Mouse (Mus musculus): ENCODE results near the gene Fam57b.
"Not testable (repeated sequence)": the region's sequence is repeated elsewhere in the genome, so short reads cannot be mapped to it uniquely, and the experiment has no call there.

Fam57b gene

DNA sequence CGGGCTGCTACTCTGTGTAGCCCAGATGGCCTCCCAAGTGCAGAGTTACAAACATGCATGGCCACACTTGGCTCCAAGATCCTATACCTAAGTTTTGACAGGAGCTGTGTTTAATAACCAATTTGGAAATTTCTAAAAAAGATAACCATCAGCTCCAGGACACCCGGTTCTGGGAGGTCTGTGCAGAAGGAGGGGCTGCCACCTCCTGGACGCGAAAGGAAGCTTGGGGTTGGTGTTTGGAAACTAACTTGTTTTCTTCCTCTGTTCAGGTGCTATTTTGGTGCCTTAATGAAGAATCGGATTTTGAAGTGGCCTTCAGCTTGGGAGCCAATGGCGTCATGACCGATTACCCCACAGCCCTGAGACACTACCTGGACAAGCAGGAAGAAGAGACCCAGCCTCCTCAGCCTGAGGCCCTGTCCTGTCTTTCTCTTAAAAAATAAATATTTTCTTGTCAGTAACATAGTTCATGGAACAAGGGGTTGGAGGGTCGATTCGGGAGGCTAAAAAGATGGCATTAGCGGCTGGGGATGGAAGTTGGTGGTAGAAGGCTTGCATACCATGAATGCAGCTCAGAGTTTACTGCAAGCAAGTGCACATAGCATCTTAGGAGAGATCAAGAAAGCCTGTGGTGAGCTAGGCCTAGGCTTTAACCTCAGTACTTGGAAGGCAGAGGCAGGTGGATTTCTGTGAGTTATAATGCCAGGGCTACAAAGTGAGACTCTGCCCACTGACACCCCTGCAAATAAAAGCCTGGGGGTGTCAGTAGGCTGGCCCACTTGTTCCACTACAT lies 22.1 kb upstream of the Fam57b start:
- Histone ChIP-seq H3K4me3 (replicated peaks; ENCODE audit: low read length) (peak overlapping the region; percentile 85), H3K9me3 (ENCODE audit: low read length) (no peaks in the 10 kb centered on the region), H3K4me1 (replicated peaks; ENCODE audit: low read depth, low read length) (peaks cover 88% of the 10 kb centered on the region), H3K27me3 (ENCODE audit: insufficient read depth, low read length) (no peaks in the 10 kb centered on the region), H3K36me3 (ENCODE audit: insufficient read depth, low read length) (peaks cover 37% of the 10 kb centered on the region)
- TF ChIP-seq NANOG (IDR thresholded peaks at IDR 0.05; ENCODE audit: borderline replicate concordance, low read length) (no peak), POU5F1 (IDR thresholded peaks at IDR 0.05; ENCODE audit: borderline replicate concordance, low read length) (no peak), CTCF (conservative IDR thresholded peaks at IDR 0.05; ENCODE audit: low read length) (no peak)

GRCm38 (mm10) chr7:126775978-126776234 lies 21.6 kb upstream of the Fam57b start:
- no peaks in the 10 kb centered on the region for H3K9me3 ChIP-seq (ENCODE audit: low read length)
- H3K27me3 ChIP-seq (ENCODE audit: insufficient read depth, low read length): no peaks in the 10 kb centered on the region
- TF ChIP-seq NANOG (IDR thresholded peaks at IDR 0.05; ENCODE audit: borderline replicate concordance, low read length): no peak
- TF ChIP-seq POU5F1 (IDR thresholded peaks at IDR 0.05; ENCODE audit: borderline replicate concordance, low read length): no peak
- TF ChIP-seq CTCF (conservative IDR thresholded peaks at IDR 0.05; ENCODE audit: low read length): no peak
- H3K4me3 ChIP-seq (replicated peaks; ENCODE audit: low read length): peak overlapping the region; percentile 85
- peaks cover 35% of the 10 kb centered on the region for H3K36me3 ChIP-seq (ENCODE audit: insufficient read depth, low read length)
- H3K4me1 ChIP-seq (replicated peaks; ENCODE audit: low read depth, low read length): peaks cover 87% of the 10 kb centered on the region

GRCm38 (mm10) chr7:126776598-126777057 lies 20.8 kb upstream of the Fam57b start, which contains the start of gene Ypel3:
Gene Ypel3 (plus strand): TSS chr7:126776955.
- H3K9me3 ChIP-seq (ENCODE audit: low read length): no peaks in the 10 kb centered on the region
- peak within 1 kb of the TSS; percentile 85 for H3K4me3 ChIP-seq (replicated peaks; ENCODE audit: low read length)
- H3K36me3 ChIP-seq (ENCODE audit: insufficient read depth, low read length): peaks cover 35% of the 10 kb centered on the region
- H3K4me1 ChIP-seq (replicated peaks; ENCODE audit: low read depth, low read length): peaks cover 88% of the 10 kb centered on the region
- H3K27me3 ChIP-seq (ENCODE audit: insufficient read depth, low read length): no peaks in the 10 kb centered on the region
- no peak for TF ChIP-seq CTCF (conservative IDR thresholded peaks at IDR 0.05; ENCODE audit: low read length)
- TF ChIP-seq POU5F1 (IDR thresholded peaks at IDR 0.05; ENCODE audit: borderline replicate concordance, low read length): no peak
- TF ChIP-seq NANOG (IDR thresholded peaks at IDR 0.05; ENCODE audit: borderline replicate concordance, low read length): no peak

GRCm38 (mm10) chr7:126777476-126777875 lies 20.0 kb upstream of the Fam57b start:
- H3K4me3 ChIP-seq (replicated peaks; ENCODE audit: low read length): peak overlapping the region; percentile 85
- H3K9me3 ChIP-seq (ENCODE audit: low read length): no peaks in the 10 kb centered on the region
- peaks cover 43% of the 10 kb centered on the region for H3K36me3 ChIP-seq (ENCODE audit: insufficient read depth, low read length)
- no peaks in the 10 kb centered on the region for H3K27me3 ChIP-seq (ENCODE audit: insufficient read depth, low read length)
- H3K4me1 ChIP-seq (replicated peaks; ENCODE audit: low read depth, low read length): peaks cover 90% of the 10 kb centered on the region
- TF ChIP-seq CTCF (conservative IDR thresholded peaks at IDR 0.05; ENCODE audit: low read length) (no peak), NANOG (IDR thresholded peaks at IDR 0.05; ENCODE audit: borderline replicate concordance, low read length) (no peak), POU5F1 (IDR thresholded peaks at IDR 0.05; ENCODE audit: borderline replicate concordance, low read length) (no peak)

- Histone ChIP-seq H3K4me3 (replicated peaks; ENCODE audit: low read length) (peak overlapping the region; percentile 85), H3K4me1 (replicated peaks; ENCODE audit: low read depth, low read length) (peaks cover 90% of the 10 kb centered on the region), H3K27me3 (ENCODE audit: insufficient read depth, low read length) (no peaks in the 10 kb centered on the region), H3K36me3 (ENCODE audit: insufficient read depth, low read length) (peaks cover 50% of the 10 kb centered on the region), H3K9me3 (ENCODE audit: low read length) (no peaks in the 10 kb centered on the region)
- TF ChIP-seq CTCF (conservative IDR thresholded peaks at IDR 0.05; ENCODE audit: low read length) (no peak), NANOG (IDR thresholded peaks at IDR 0.05; ENCODE audit: borderline replicate concordance, low read length) (no peak), POU5F1 (IDR thresholded peaks at IDR 0.05; ENCODE audit: borderline replicate concordance, low read length) (no peak)
These were observed 19.3 kb upstream of the Fam57b start for GRCm38 (mm10) chr7:126778147-126778546.

DNA sequence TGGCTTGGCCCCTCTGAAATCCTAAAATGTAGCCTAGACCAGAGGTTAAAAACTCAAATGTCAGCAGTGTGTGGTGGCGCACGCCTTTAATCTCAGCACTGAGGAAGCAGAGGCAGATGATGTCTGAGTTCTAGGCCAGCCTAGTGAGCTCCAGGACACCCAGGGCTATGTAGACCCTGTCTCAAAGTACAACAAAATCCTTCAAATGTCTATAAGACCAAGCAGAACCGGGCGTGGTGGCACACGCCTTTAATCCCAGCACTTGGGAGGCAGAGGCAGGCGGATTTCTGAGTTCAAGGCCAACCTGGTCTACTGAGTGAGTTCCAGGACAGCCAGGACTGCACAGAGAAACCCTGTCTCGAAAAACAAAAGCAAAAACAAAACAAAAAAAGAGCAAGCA lies 18.4 kb upstream of the Fam57b start:
- Histone ChIP-seq H3K4me1 (replicated peaks; ENCODE audit: low read depth, low read length) (peaks cover 84% of the 10 kb centered on the region), H3K36me3 (ENCODE audit: insufficient read depth, low read length) (peaks cover 51% of the 10 kb centered on the region)
- H3K9me3 ChIP-seq (ENCODE audit: low read length); H3K27me3 ChIP-seq (ENCODE audit: insufficient read depth, low read length); H3K4me3 ChIP-seq (replicated peaks; ENCODE audit: low read length): not testable (repeated sequence)

DNA sequence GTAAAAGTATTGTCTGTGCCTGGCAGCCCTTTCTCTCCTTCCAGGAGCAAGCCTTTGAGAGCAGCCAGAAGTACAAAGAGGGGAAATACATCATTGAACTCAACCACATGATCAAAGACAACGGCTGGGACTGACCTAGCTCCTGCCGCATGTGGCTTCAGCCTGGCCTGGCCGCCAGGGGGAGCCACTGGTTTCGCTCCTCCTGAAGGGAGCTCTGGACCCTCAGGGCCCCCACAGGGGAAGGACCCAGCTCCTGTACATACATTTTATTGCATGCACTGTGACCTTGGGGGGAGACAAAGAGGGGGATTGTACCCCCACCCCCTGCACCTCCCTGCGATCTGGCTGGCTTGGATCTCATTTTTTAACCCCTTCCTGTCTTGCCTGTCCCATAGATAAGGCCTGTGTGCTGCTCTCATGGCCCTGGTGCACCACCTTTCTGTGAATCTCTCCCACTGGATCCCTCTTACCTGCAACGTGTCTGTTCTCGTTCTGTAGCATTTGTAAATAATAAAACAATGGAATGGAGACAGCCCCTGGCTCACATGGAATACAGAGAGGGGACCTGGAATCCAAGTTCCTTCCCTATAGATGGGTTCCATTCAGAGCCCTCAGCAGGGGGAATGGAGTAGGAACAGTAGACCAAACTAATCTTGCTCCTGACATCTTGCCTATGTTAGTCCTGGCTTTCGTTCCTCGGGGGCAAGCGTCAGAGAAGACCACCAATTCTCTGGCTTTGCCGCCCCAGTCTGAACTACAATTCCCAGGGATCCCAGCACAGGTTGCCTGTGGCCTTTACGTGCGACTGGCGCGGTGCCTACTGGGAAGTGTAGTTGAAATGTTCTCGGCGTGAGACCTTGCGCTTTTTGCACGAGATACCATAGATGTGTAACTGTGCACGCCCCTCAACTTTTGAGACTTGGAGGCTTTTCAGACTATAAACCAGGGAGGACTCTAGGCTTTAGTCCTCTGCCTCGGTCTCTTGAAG lies 17.2 kb upstream of the Fam57b start:
- no peaks in the 10 kb centered on the region for H3K27me3 ChIP-seq (ENCODE audit: insufficient read depth, low read length)
- peaks cover 83% of the 10 kb centered on the region for H3K4me1 ChIP-seq (replicated peaks; ENCODE audit: low read depth, low read length)
- H3K4me3 ChIP-seq (replicated peaks; ENCODE audit: low read length): peak overlapping the region; percentile 55
- TF ChIP-seq POU5F1 (IDR thresholded peaks at IDR 0.05; ENCODE audit: borderline replicate concordance, low read length): no peak
- TF ChIP-seq NANOG (IDR thresholded peaks at IDR 0.05; ENCODE audit: borderline replicate concordance, low read length): no peak
- peak; percentile 92 for TF ChIP-seq CTCF (conservative IDR thresholded peaks at IDR 0.05; ENCODE audit: low read length)
- H3K36me3 ChIP-seq (ENCODE audit: insufficient read depth, low read length): peaks cover 56% of the 10 kb centered on the region
- no peaks in the 10 kb centered on the region for H3K9me3 ChIP-seq (ENCODE audit: low read length)

DNA sequence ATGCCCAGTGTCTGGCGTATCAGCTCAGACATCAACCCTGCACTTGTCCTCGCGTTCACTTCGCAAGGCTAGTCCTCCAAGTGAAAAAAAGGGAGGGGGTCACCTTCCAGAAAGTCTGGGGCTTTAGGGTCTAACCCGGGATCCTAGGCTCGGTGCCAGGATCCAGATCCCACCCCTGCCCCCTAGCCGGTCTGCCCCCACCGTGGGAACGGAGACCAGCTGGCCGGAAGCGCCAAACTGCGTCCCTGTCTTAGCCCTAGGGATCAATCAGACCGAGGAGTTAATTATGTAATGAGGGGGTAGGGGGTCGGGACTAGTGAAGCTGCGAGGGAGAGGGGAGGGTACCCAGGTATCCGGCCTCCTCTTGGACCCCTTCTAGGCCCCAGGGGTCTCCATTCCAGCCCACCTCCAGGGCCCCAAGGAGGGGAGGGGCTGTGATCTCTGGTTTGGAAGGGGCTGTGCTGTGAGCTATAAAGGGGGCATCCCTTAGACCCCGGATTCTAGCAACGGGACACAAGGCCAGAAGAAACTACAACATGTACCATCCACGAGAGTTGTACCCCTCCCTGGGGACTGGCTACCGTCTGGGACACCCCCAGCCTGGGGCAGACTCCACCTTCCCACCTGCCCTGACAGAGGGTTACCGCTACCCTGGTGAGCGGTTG lies 16.4 kb upstream of the Fam57b start, which contains the start of gene Tbx6:
TSS of gene Tbx6 (plus strand) at position 513 of the 665 bp plus-strand sequence.
- no peaks in the 10 kb centered on the region for H3K27me3 ChIP-seq (ENCODE audit: insufficient read depth, low read length)

More for the DNA sequence above, 16.4 kb upstream of the Fam57b start, which contains the start of gene Tbx6:
- H3K9me3 ChIP-seq (ENCODE audit: low read length): no peaks in the 10 kb centered on the region
- H3K4me3 ChIP-seq (replicated peaks; ENCODE audit: low read length): peak within 1 kb of the TSS; percentile 55
- TF ChIP-seq CTCF (conservative IDR thresholded peaks at IDR 0.05; ENCODE audit: low read length): no peak
- TF ChIP-seq NANOG (IDR thresholded peaks at IDR 0.05; ENCODE audit: borderline replicate concordance, low read length): no peak
- no peak for TF ChIP-seq POU5F1 (IDR thresholded peaks at IDR 0.05; ENCODE audit: borderline replicate concordance, low read length)
- peaks cover 59% of the 10 kb centered on the region for H3K36me3 ChIP-seq (ENCODE audit: insufficient read depth, low read length)
- peaks cover 82% of the 10 kb centered on the region for H3K4me1 ChIP-seq (replicated peaks; ENCODE audit: low read depth, low read length)

All from E14TG2a.4 (cell line).